Mouse (Mus musculus) lung, postnatal 0 days (tissue): ENCODE data around the gene Zdhhc8.

Experiments used
- CTCF ChIP-seq: IDR thresholded peaks from 2 replicates; pipeline ENCODE4 v1.5.1; 2016; ENCODE audit warnings: antibody characterized with exemption, mild to moderate bottlenecking
- EP300 ChIP-seq: IDR thresholded peaks from 2 replicates; pipeline ENCODE4 v1.6.1; 2016; ENCODE audit warnings: antibody characterized with exemption, mild to moderate bottlenecking, control low read depth

DNA sequence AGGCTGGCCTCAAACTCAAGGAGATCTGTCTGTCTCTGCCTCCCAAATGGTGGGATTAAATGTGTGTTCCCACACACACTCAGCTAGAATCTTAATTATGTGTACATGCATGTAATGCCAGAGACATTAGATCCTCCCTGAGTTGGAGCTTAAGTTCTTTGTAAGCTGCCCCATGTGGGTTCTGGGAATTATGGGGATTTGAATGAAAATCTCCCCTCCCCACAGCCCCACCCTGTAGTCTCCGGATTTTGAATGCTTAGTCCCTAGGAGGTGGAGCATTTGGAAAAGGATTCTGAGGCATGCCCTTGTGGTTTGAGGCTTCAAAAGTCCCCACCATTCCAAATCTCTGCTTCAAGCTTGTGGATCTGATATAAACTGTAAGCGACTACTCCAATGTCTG lies 40.2 kb upstream of the Zdhhc8 start:
- TF ChIP-seq CTCF = no peak
- no peak for TF ChIP-seq EP300
